Mouse (Mus musculus): ENCODE results near the gene Carm1. TPM values are rescaled to one million over a fixed set of nuclear protein-coding genes. Genes with fewer than 3 reads are reported as not detected.
"Not testable (repeated sequence)": the region's sequence is repeated elsewhere in the genome, so short reads cannot be mapped to it uniquely, and the experiment has no call there.

Gene Carm1
- polyA plus RNA-seq, 1 experiment from 2014 or later: 78.0 TPM

GRCm38 (mm10) chr9:21509772-21510688 lies 36.7 kb upstream of the Carm1 start, which contains the start of gene Tmed1:
TSS of gene Tmed1 (minus strand) at chr9:21510252.
- Histone ChIP-seq H3K9ac (ENCODE audit: low read length) (peak within 1 kb of the TSS; percentile 79), H3K4me2 (ENCODE audit: low read depth, low read length, severe bottlenecking) (peak within 1 kb of the TSS; percentile 67), H3K4me1 (replicated peaks; ENCODE audit: control insufficient read depth, insufficient read depth, low read length) (peaks cover 6% of the 10 kb centered on the region; the same call in 1 of the 2 replicates), H3K9me3 (ENCODE audit: control insufficient read depth, low read length) (no peaks in the 10 kb centered on the region), H3K27me3 (ENCODE audit: control insufficient read depth, insufficient read depth, low read length) (no peaks in the 10 kb centered on the region), H3K4me3 (ENCODE audit: low read depth, low read length) (peak within 1 kb of the TSS; percentile 70), H3K36me3 (ENCODE audit: control insufficient read depth, insufficient read depth, low read length) (peaks cover 6% of the 10 kb centered on the region; the same call in 1 of the 2 replicates), H3K27ac (ENCODE audit: low read depth, low read length) (peak within 1 kb of the TSS; percentile 87)
- ATAC-seq (replicated peaks; ENCODE audit: low FRiP score) (peak; percentile 96), DNase-seq (ENCODE audit: low spot score) (peak; percentile 95)
- under 1% methylated on average over 44 of the region's 44 CpGs for WGBS

GRCm38 (mm10) chr9:21510689-21511015 lies 36.0 kb upstream of the Carm1 start:
- Histone ChIP-seq H3K27me3 (ENCODE audit: control insufficient read depth, insufficient read depth, low read length) (no peaks in the 10 kb centered on the region), H3K9me3 (ENCODE audit: control insufficient read depth, low read length) (no peaks in the 10 kb centered on the region), H3K4me2 (ENCODE audit: low read depth, low read length, severe bottlenecking) (peak overlapping the region; percentile 67), H3K27ac (ENCODE audit: low read depth, low read length) (peak overlapping the region; percentile 87), H3K4me3 (ENCODE audit: low read depth, low read length) (peak overlapping the region; percentile 70), H3K9ac (ENCODE audit: low read length) (peak overlapping the region; percentile 79), H3K4me1 (replicated peaks; ENCODE audit: control insufficient read depth, insufficient read depth, low read length) (peaks cover 6% of the 10 kb centered on the region; the same call in 1 of the 2 replicates), H3K36me3 (ENCODE audit: control insufficient read depth, insufficient read depth, low read length) (peaks cover 6% of the 10 kb centered on the region; the same call in 1 of the 2 replicates)
- no peak for DNase-seq (ENCODE audit: low spot score)
- ATAC-seq (replicated peaks; ENCODE audit: low FRiP score): peak; percentile 28
- 5% methylated on average over 7 of the region's 7 CpGs for WGBS

- Histone ChIP-seq H3K27me3 (ENCODE audit: control insufficient read depth, insufficient read depth, low read length) (no peaks in the 10 kb centered on the region), H3K4me3 (ENCODE audit: low read depth, low read length) (peak overlapping the region; percentile 70), H3K4me1 (replicated peaks; ENCODE audit: control insufficient read depth, insufficient read depth, low read length) (peaks cover 6% of the 10 kb centered on the region; the same call in 1 of the 2 replicates), H3K27ac (ENCODE audit: low read depth, low read length) (no peak overlapping the region), H3K4me2 (ENCODE audit: low read depth, low read length, severe bottlenecking) (peak overlapping the region; percentile 67), H3K9me3 (ENCODE audit: control insufficient read depth, low read length) (no peaks in the 10 kb centered on the region), H3K9ac (ENCODE audit: low read length) (peak overlapping the region; percentile 79), H3K36me3 (ENCODE audit: control insufficient read depth, insufficient read depth, low read length) (peaks cover 6% of the 10 kb centered on the region; the same call in 1 of the 2 replicates)
- DNase-seq (ENCODE audit: low spot score) (no peak), ATAC-seq (replicated peaks; ENCODE audit: low FRiP score) (no peak)
- WGBS: 75% methylated on average over 9 of the region's 9 CpGs
These were observed 35.6 kb upstream of the Carm1 start for GRCm38 (mm10) chr9:21511052-21511451.

GRCm38 (mm10) chr9:21513466-21513865 lies 33.2 kb upstream of the Carm1 start:
- WGBS: 97% methylated on average over 4 of the region's 4 CpGs

GRCm38 (mm10) chr9:21517947-21518495 lies 28.7 kb upstream of the Carm1 start:
- WGBS: 87% methylated on average over 6 of the region's 6 CpGs
- Histone ChIP-seq H3K27ac (ENCODE audit: low read depth, low read length) (no peak overlapping the region), H3K9me3 (ENCODE audit: control insufficient read depth, low read length) (no peaks in the 10 kb centered on the region), H3K27me3 (ENCODE audit: control insufficient read depth, insufficient read depth, low read length) (no peaks in the 10 kb centered on the region), H3K9ac (ENCODE audit: low read length) (no peak overlapping the region), H3K4me1 (replicated peaks; ENCODE audit: control insufficient read depth, insufficient read depth, low read length) (no peaks in the 10 kb centered on the region), H3K4me2 (ENCODE audit: low read depth, low read length, severe bottlenecking) (no peak overlapping the region), H3K36me3 (ENCODE audit: control insufficient read depth, insufficient read depth, low read length) (no peaks in the 10 kb centered on the region), H3K4me3 (ENCODE audit: low read depth, low read length) (no peak overlapping the region)
- DNase-seq (ENCODE audit: low spot score) (no peak), ATAC-seq (replicated peaks; ENCODE audit: low FRiP score) (no peak)

More at GRCm38 (mm10) chr9:21513466-21513865, 33.2 kb upstream of the Carm1 start:
- H3K9ac ChIP-seq (ENCODE audit: low read length): no peak overlapping the region
- H3K27ac ChIP-seq (ENCODE audit: low read depth, low read length): no peak overlapping the region
- H3K4me1 ChIP-seq (replicated peaks; ENCODE audit: control insufficient read depth, insufficient read depth, low read length): peaks cover 6% of the 10 kb centered on the region; the same call in 1 of the 2 replicates
- DNase-seq (ENCODE audit: low spot score): no peak
- H3K4me3 ChIP-seq (ENCODE audit: low read depth, low read length): no peak overlapping the region
- no peaks in the 10 kb centered on the region for H3K9me3 ChIP-seq (ENCODE audit: control insufficient read depth, low read length)
- no peak overlapping the region for H3K4me2 ChIP-seq (ENCODE audit: low read depth, low read length, severe bottlenecking)
- no peaks in the 10 kb centered on the region for H3K27me3 ChIP-seq (ENCODE audit: control insufficient read depth, insufficient read depth, low read length)
- H3K36me3 ChIP-seq (ENCODE audit: control insufficient read depth, insufficient read depth, low read length): no peaks in the 10 kb centered on the region
- no peak for ATAC-seq (replicated peaks; ENCODE audit: low FRiP score)

GRCm38 (mm10) chr9:21518690-21519089 lies 28.0 kb upstream of the Carm1 start:
- H3K9me3 ChIP-seq (ENCODE audit: control insufficient read depth, low read length); H3K4me1 ChIP-seq (replicated peaks; ENCODE audit: control insufficient read depth, insufficient read depth, low read length); H3K9ac ChIP-seq (ENCODE audit: low read length); ATAC-seq (replicated peaks; ENCODE audit: low FRiP score); H3K27me3 ChIP-seq (ENCODE audit: control insufficient read depth, insufficient read depth, low read length); H3K4me2 ChIP-seq (ENCODE audit: low read depth, low read length, severe bottlenecking); DNase-seq (ENCODE audit: low spot score); H3K36me3 ChIP-seq (ENCODE audit: control insufficient read depth, insufficient read depth, low read length); H3K4me3 ChIP-seq (ENCODE audit: low read depth, low read length); H3K27ac ChIP-seq (ENCODE audit: low read depth, low read length): not testable (repeated sequence)
- 83% methylated on average over 6 of the region's 6 CpGs for WGBS

GRCm38 (mm10) chr9:21525142-21525936 lies 21.4 kb upstream of the Carm1 start:
- H3K4me2 ChIP-seq (ENCODE audit: low read depth, low read length, severe bottlenecking): no peak overlapping the region
- H3K9ac ChIP-seq (ENCODE audit: low read length): no peak overlapping the region
- no peaks in the 10 kb centered on the region for H3K4me1 ChIP-seq (replicated peaks; ENCODE audit: control insufficient read depth, insufficient read depth, low read length)
- DNase-seq (ENCODE audit: low spot score): no peak
- H3K9me3 ChIP-seq (ENCODE audit: control insufficient read depth, low read length): no peaks in the 10 kb centered on the region
- ATAC-seq (replicated peaks; ENCODE audit: low FRiP score): no peak
- no peaks in the 10 kb centered on the region for H3K27me3 ChIP-seq (ENCODE audit: control insufficient read depth, insufficient read depth, low read length)
- H3K36me3 ChIP-seq (ENCODE audit: control insufficient read depth, insufficient read depth, low read length): no peaks in the 10 kb centered on the region
- no peak overlapping the region for H3K4me3 ChIP-seq (ENCODE audit: low read depth, low read length)
- 88% methylated on average over 7 of the region's 7 CpGs for WGBS
- H3K27ac ChIP-seq (ENCODE audit: low read depth, low read length): no peak overlapping the region

- WGBS: 64% methylated on average over 14 of the region's 14 CpGs
- DNase-seq (ENCODE audit: low spot score) (no peak), ATAC-seq (replicated peaks; ENCODE audit: low FRiP score) (no peak)
- H3K9me3 ChIP-seq (ENCODE audit: control insufficient read depth, low read length): no peaks in the 10 kb centered on the region
- H3K4me2 ChIP-seq (ENCODE audit: low read depth, low read length, severe bottlenecking): no peak within 1 kb of the TSS
- no peaks in the 10 kb centered on the region for H3K36me3 ChIP-seq (ENCODE audit: control insufficient read depth, insufficient read depth, low read length)
- no peaks in the 10 kb centered on the region for H3K4me1 ChIP-seq (replicated peaks; ENCODE audit: control insufficient read depth, insufficient read depth, low read length)
- no peak within 1 kb of the TSS for H3K9ac ChIP-seq (ENCODE audit: low read length)
- no peak within 1 kb of the TSS for H3K27ac ChIP-seq (ENCODE audit: low read depth, low read length)
- H3K27me3 ChIP-seq (ENCODE audit: control insufficient read depth, insufficient read depth, low read length): no peaks in the 10 kb centered on the region
- H3K4me3 ChIP-seq (ENCODE audit: low read depth, low read length): no peak within 1 kb of the TSS
These were observed 20.6 kb upstream of the Carm1 start, which contains the start of gene AB124611 for GRCm38 (mm10) chr9:21525937-21526633. TSS of gene AB124611 (plus strand) at chr9:21526176.
